Mouse (Mus musculus): ENCODE results near the gene Atraid. TPM values are rescaled to one million over a fixed set of nuclear protein-coding genes. Genes with fewer than 3 reads are reported as not detected.
A peak's percentile ranks its signal among the peaks of the same experiment; 100 is the strongest.
"Not testable (repeated sequence)": the region's sequence is repeated elsewhere in the genome, so short reads cannot be mapped to it uniquely, and the experiment has no call there.

Gene Atraid
- polyA plus RNA-seq, 1 experiment from 2014 or later: 50.3 TPM

- Histone ChIP-seq H3K4me2 (no peak overlapping the region), H3K9ac (no peak overlapping the region), H3K9me3 (replicated peaks) (no peaks in the 10 kb centered on the region), H3K36me3 (no peaks in the 10 kb centered on the region), H3K27ac (no peak overlapping the region), H3K4me1 (replicated peaks) (0 out of 2 replicates have a peak, but pooled peaks cover under 1% of the 10 kb centered on the region), H3K4me3 (replicated peaks) (no peak overlapping the region), H3K27me3 (no peaks in the 10 kb centered on the region)
- WGBS (ENCODE audit: insufficient replicate concordance): 45% methylated on average over 4 of the region's 4 CpGs
- no peak for DNase-seq
- no peak for ATAC-seq (ENCODE audit: low read depth)
Observed at GRCm38 (mm10) chr5:31030926-31031325, 17.2 kb upstream of the Atraid start.

GRCm38 (mm10) chr5:31031508-31031907 is 16.6 kb upstream of the Atraid start:
- no peak overlapping the region for H3K4me3 ChIP-seq (replicated peaks)
- ATAC-seq (ENCODE audit: low read depth): no peak
- 77% methylated on average over 8 of the region's 8 CpGs for WGBS (ENCODE audit: insufficient replicate concordance)
- 0 out of 2 replicates have a peak, but pooled peaks cover 5% of the 10 kb centered on the region for H3K4me1 ChIP-seq (replicated peaks)
- H3K9ac ChIP-seq: no peak overlapping the region
- H3K27me3 ChIP-seq: no peaks in the 10 kb centered on the region
- H3K4me2 ChIP-seq: no peak overlapping the region
- no peak overlapping the region for H3K27ac ChIP-seq
- no peaks in the 10 kb centered on the region for H3K9me3 ChIP-seq (replicated peaks)
- DNase-seq: no peak
- H3K36me3 ChIP-seq: 0 out of 2 replicates have a peak, but pooled peaks cover under 1% of the 10 kb centered on the region

DNA sequence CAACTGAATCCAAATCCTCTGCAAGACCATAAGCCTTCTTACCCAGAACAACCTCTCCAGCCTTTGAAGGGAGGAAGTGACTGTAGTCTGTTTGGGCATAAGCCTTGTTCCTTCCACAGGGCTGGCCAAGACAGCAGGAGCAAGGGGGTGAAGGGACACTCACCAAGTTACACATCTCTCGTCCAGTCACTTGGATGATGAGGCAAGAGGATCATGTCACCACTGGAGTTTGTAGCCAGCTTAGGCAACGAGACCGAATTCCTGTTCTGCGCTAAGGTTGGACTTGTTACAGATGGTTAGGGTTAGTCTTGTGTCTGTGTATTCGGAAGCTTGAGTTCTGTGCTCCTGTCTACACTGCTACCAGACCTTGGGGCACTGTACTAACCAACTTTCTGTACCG is 13.4 kb upstream of the Atraid start:
- no peak for DNase-seq
- H3K4me2 ChIP-seq: no peak overlapping the region
- H3K4me1 ChIP-seq (replicated peaks): 0 out of 2 replicates have a peak, but pooled peaks cover 5% of the 10 kb centered on the region
- 71% methylated on average over 6 of the region's 6 CpGs for WGBS (ENCODE audit: insufficient replicate concordance)
- H3K27ac ChIP-seq: no peak overlapping the region
- H3K4me3 ChIP-seq (replicated peaks): no peak overlapping the region
- H3K36me3 ChIP-seq: peaks cover 25% of the 10 kb centered on the region; the same call in 1 of the 2 replicates
- ATAC-seq (ENCODE audit: low read depth): no peak
- no peaks in the 10 kb centered on the region for H3K27me3 ChIP-seq
- no peaks in the 10 kb centered on the region for H3K9me3 ChIP-seq (replicated peaks)
- no peak overlapping the region for H3K9ac ChIP-seq

DNA sequence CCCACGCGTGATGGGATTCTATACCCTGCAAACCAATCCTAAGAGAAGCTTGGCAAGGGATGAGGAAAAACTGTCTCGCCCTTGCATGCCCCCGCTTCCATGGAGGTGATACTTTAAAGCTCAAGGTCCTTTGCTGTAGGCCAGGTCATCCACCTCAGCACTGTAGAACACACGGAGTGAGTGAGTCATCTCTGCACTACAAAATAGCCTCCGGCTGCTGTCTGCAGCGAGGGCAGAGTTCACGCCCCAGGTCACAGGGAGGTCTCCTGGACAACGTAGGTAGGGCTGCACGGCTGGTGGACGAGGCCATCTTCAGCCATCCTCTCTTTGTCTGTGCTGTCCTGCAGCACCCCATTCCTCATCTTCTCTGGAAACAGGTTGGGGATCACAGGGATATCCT is 11.6 kb upstream of the Atraid start:
- ATAC-seq (ENCODE audit: low read depth): peak; percentile 53
- not testable (repeated sequence) for DNase-seq; H3K9ac ChIP-seq; H3K27me3 ChIP-seq; H3K4me1 ChIP-seq (replicated peaks); H3K27ac ChIP-seq; H3K9me3 ChIP-seq (replicated peaks); H3K4me2 ChIP-seq; H3K4me3 ChIP-seq (replicated peaks)
- H3K36me3 ChIP-seq: peaks cover 35% of the 10 kb centered on the region; the same call in 1 of the 2 replicates
- WGBS (ENCODE audit: insufficient replicate concordance): 75% methylated on average over 11 of the region's 11 CpGs

- 0 out of 2 replicates have a peak, but pooled peaks cover 5% of the 10 kb centered on the region for H3K4me1 ChIP-seq (replicated peaks)
- peaks cover 46% of the 10 kb centered on the region; the same call in 1 of the 2 replicates for H3K36me3 ChIP-seq
- no peak overlapping the region for H3K9ac ChIP-seq
- H3K4me3 ChIP-seq (replicated peaks): no peak overlapping the region
- DNase-seq (no peak), ATAC-seq (ENCODE audit: low read depth) (no peak)
- no peaks in the 10 kb centered on the region for H3K9me3 ChIP-seq (replicated peaks)
- no peaks in the 10 kb centered on the region for H3K27me3 ChIP-seq
- no peak overlapping the region for H3K27ac ChIP-seq
- WGBS (ENCODE audit: insufficient replicate concordance): 83% methylated on average over 7 of the region's 7 CpGs
- no peak overlapping the region for H3K4me2 ChIP-seq
Observed at GRCm38 (mm10) chr5:31038171-31038845, 9.8 kb upstream of the Atraid start.

DNA sequence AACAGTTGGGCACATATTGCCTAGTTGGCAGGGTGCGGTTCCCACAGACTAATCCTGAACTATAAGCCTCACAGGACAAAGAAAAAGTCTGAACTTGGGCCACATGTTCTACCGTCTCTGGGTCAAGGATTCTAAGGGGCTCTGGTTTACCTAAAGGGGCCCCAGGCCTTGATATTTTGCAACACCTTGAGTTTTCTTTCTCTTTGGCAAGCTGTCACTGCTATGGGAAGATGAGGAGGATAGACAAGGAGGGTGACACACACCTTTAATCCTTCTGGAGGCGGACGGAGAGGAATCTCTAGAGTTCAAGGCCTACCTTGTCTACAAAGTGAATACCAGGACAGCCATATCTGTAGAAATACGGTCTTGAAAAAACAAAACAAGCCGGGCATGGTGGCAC is 1.7 kb upstream of the Atraid start:
- no peak for ATAC-seq (ENCODE audit: low read depth)
- no peak for DNase-seq
- 85% methylated on average over 6 of the region's 6 CpGs for WGBS (ENCODE audit: insufficient replicate concordance)
- Histone ChIP-seq H3K4me2 (no peak overlapping the region), H3K27ac (no peak overlapping the region), H3K27me3 (no peaks in the 10 kb centered on the region), H3K4me3 (replicated peaks) (no peak overlapping the region), H3K4me1 (replicated peaks) (peaks cover 27% of the 10 kb centered on the region), H3K9me3 (replicated peaks) (no peaks in the 10 kb centered on the region), H3K9ac (no peak overlapping the region), H3K36me3 (peaks cover 17% of the 10 kb centered on the region; the same call in 1 of the 2 replicates)

DNA sequence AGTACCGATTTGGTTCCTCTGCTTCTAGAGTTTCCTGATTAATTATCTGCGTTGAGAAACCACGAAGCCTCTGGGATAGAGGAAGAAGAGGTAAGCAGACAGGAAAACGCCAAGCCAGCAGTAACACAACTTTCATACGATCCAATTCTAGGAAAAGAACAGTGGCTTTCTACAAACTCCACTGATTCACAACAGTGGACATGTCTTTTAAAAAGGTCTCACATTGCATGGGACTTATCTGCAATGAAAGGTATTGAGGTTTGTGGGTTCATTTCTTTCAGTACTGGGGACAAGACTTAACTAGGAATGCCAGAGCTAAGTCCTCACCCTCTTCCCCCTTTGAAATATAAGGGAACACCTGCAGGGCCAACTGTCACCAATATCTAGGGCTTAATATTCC is 1.0 kb upstream of the Atraid start:
- Histone ChIP-seq H3K36me3 (peaks cover 17% of the 10 kb centered on the region; the same call in 1 of the 2 replicates), H3K4me1 (replicated peaks) (peaks cover 27% of the 10 kb centered on the region), H3K27me3 (no peaks in the 10 kb centered on the region), H3K27ac (no peak overlapping the region), H3K4me3 (replicated peaks) (peak overlapping the region; percentile 83), H3K9me3 (replicated peaks) (no peaks in the 10 kb centered on the region), H3K9ac (peak overlapping the region; percentile 88), H3K4me2 (peak overlapping the region; percentile 91)
- 18% methylated on average over 5 of the region's 5 CpGs for WGBS (ENCODE audit: insufficient replicate concordance)
- ATAC-seq (ENCODE audit: low read depth): no peak
- no peak for DNase-seq

- peaks cover 30% of the 10 kb centered on the region for H3K4me1 ChIP-seq (replicated peaks)
- H3K36me3 ChIP-seq: peaks cover 4% of the 10 kb centered on the region; the same call in 1 of the 2 replicates
- WGBS (ENCODE audit: insufficient replicate concordance): 2% methylated on average over 23 of the region's 23 CpGs
- peak within 1 kb of the TSS; percentile 88 for H3K9ac ChIP-seq
- H3K4me3 ChIP-seq (replicated peaks): peak within 1 kb of the TSS; percentile 83
- peak; percentile 54 for DNase-seq
- ATAC-seq (ENCODE audit: low read depth): peak; percentile 18
- peak within 1 kb of the TSS; percentile 91 for H3K4me2 ChIP-seq
- H3K27me3 ChIP-seq: no peaks in the 10 kb centered on the region
- H3K9me3 ChIP-seq (replicated peaks): no peaks in the 10 kb centered on the region
- peak within 1 kb of the TSS; percentile 88 for H3K27ac ChIP-seq
Observed at GRCm38 (mm10) chr5:31048763-31049641, 890 bp downstream of the Atraid start, which contains the start of gene Slc5a6. Gene Slc5a6, minus strand, starts transcription at chr5:31048924.

DNA sequence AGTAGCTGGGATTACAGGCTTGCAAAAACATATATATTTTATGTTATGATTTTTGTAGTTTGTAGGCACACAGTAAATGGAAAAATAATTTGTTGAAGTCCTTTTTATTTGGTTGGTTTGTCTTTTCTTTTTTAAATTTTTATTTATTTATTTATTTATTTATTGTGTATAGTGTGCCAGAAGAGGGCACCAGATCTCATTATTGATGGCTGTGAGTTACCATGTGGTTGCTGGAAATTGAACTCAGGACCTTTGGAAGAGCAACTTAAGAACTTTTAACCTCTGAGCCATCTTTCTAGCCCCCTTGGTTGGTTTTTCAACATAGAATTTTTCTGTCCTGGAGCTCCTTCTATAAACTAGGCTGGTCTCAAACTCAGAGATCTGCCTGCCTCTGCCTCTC is 2.3 kb downstream of the Atraid start:
- no peak overlapping the region for H3K4me3 ChIP-seq (replicated peaks)
- H3K9ac ChIP-seq: no peak overlapping the region
- H3K4me2 ChIP-seq: no peak overlapping the region
- H3K4me1 ChIP-seq (replicated peaks): peaks cover 37% of the 10 kb centered on the region
- H3K36me3 ChIP-seq: peaks cover 4% of the 10 kb centered on the region; the same call in 1 of the 2 replicates
- no peak for DNase-seq
- no peaks in the 10 kb centered on the region for H3K27me3 ChIP-seq
- H3K9me3 ChIP-seq (replicated peaks): no peaks in the 10 kb centered on the region
- H3K27ac ChIP-seq: no peak overlapping the region
- no peak for ATAC-seq (ENCODE audit: low read depth)

GRCm38 (mm10) chr5:31053728-31054127 is 5.6 kb downstream of the Atraid start:
- Histone ChIP-seq H3K4me1 (replicated peaks) (peaks cover 38% of the 10 kb centered on the region), H3K27ac (peak overlapping the region; percentile 76), H3K4me2 (peak overlapping the region; percentile 100), H3K4me3 (replicated peaks) (peak overlapping the region; percentile 78), H3K9ac (peak overlapping the region; percentile 90), H3K36me3 (peaks cover 24% of the 10 kb centered on the region)
- not testable (repeated sequence) for ATAC-seq (ENCODE audit: low read depth); H3K27me3 ChIP-seq; DNase-seq; H3K9me3 ChIP-seq (replicated peaks)
- WGBS (ENCODE audit: insufficient replicate concordance): 77% methylated on average over 4 of the region's 4 CpGs

Measured in liver, embryonic 13.5 days (tissue).